Mouse (Mus musculus): ENCODE results near the gene Slc25a10.

GRCm38 (mm10) chr11:120467736-120468092, 23.9 kb upstream of the Slc25a10 start:
- TF ChIP-seq CTCF (conservative IDR thresholded peaks at IDR 0.05; ENCODE audit: low read length) = no peak
- no peak for TF ChIP-seq NANOG (IDR thresholded peaks at IDR 0.05; ENCODE audit: borderline replicate concordance, low read length)

All from E14TG2a.4 (cell line).